Mouse (Mus musculus): ENCODE measurements around the gene Thegl. TPM values are rescaled to one million over a fixed set of nuclear protein-coding genes. Genes with fewer than 3 reads are reported as not detected.
A peak's percentile ranks its signal among the peaks of the same experiment; 100 is the strongest.
"Not testable (repeated sequence)": the region's sequence is repeated elsewhere in the genome, so short reads cannot be mapped to it uniquely, and the experiment has no call there.

Thegl gene
- polyA plus RNA-seq, 1 experiment from 2014 or later = not detected

GRCm38 (mm10) chr5:77085753-77086450 is 70.1 kb downstream of the Thegl start:
- no peaks in the 10 kb centered on the region for H3K4me1 ChIP-seq (replicated peaks)
- no peaks in the 10 kb centered on the region for H3K9me3 ChIP-seq
- H3K4me2 ChIP-seq = no peak overlapping the region
- H3K36me3 ChIP-seq = no peaks in the 10 kb centered on the region
- WGBS = 81% methylated on average over 10 of the region's 10 CpGs
- H3K9ac ChIP-seq (replicated peaks) = no peak overlapping the region
- no peaks in the 10 kb centered on the region for H3K27me3 ChIP-seq
- no peak overlapping the region for H3K27ac ChIP-seq
- H3K4me3 ChIP-seq (replicated peaks) = no peak overlapping the region
- no peak for ATAC-seq (ENCODE audit: insufficient number of reproducible peaks, insufficient read depth, low FRiP score, low TSS enrichment, low read depth)

- H3K36me3 ChIP-seq = no peaks in the 10 kb centered on the region
Measured at GRCm38 (mm10) chr5:77086541-77086940, 70.7 kb downstream of the Thegl start.

GRCm38 (mm10) chr5:77087122-77087521 is 71.3 kb downstream of the Thegl start:
- H3K36me3 ChIP-seq = no peaks in the 10 kb centered on the region
- WGBS = 69% methylated on average over 3 of the region's 3 CpGs
- no peak for ATAC-seq (ENCODE audit: insufficient number of reproducible peaks, insufficient read depth, low FRiP score, low TSS enrichment, low read depth)
- no peak overlapping the region for H3K27ac ChIP-seq
- H3K4me1 ChIP-seq (replicated peaks) = no peaks in the 10 kb centered on the region
- H3K9ac ChIP-seq (replicated peaks) = no peak overlapping the region
- H3K4me2 ChIP-seq = no peak overlapping the region
- H3K27me3 ChIP-seq = peaks cover 2% of the 10 kb centered on the region; the same call in 1 of the 2 replicates
- H3K9me3 ChIP-seq = no peaks in the 10 kb centered on the region
- no peak overlapping the region for H3K4me3 ChIP-seq (replicated peaks)

More at GRCm38 (mm10) chr5:77086541-77086940, 70.7 kb downstream of the Thegl start:
- ATAC-seq (ENCODE audit: insufficient number of reproducible peaks, insufficient read depth, low FRiP score, low TSS enrichment, low read depth) = no peak
- Histone ChIP-seq H3K27me3 (no peaks in the 10 kb centered on the region), H3K9ac (replicated peaks) (no peak overlapping the region), H3K4me1 (replicated peaks) (no peaks in the 10 kb centered on the region), H3K9me3 (no peaks in the 10 kb centered on the region), H3K4me2 (no peak overlapping the region), H3K27ac (no peak overlapping the region), H3K4me3 (replicated peaks) (no peak overlapping the region)
- 91% methylated on average over 7 of the region's 7 CpGs for WGBS

- Histone ChIP-seq H3K9me3 (no peaks in the 10 kb centered on the region), H3K4me3 (replicated peaks) (no peak overlapping the region), H3K4me1 (replicated peaks) (peaks cover 6% of the 10 kb centered on the region; the same call in 1 of the 2 replicates), H3K36me3 (no peaks in the 10 kb centered on the region), H3K9ac (replicated peaks) (no peak overlapping the region), H3K27ac (no peak overlapping the region), H3K27me3 (peaks cover 13% of the 10 kb centered on the region), H3K4me2 (no peak overlapping the region)
- ATAC-seq (ENCODE audit: insufficient number of reproducible peaks, insufficient read depth, low FRiP score, low TSS enrichment, low read depth) = no peak
- WGBS = 60% methylated on average over 1 of the region's 1 CpGs
Measured at GRCm38 (mm10) chr5:77089294-77089693, 73.5 kb downstream of the Thegl start.

- Histone ChIP-seq H3K27me3 (peaks cover 18% of the 10 kb centered on the region), H3K9me3 (no peaks in the 10 kb centered on the region), H3K27ac (no peak overlapping the region), H3K36me3 (no peaks in the 10 kb centered on the region), H3K4me1 (replicated peaks) (peaks cover 9% of the 10 kb centered on the region; the same call in 1 of the 2 replicates), H3K4me3 (replicated peaks) (no peak overlapping the region), H3K4me2 (no peak overlapping the region), H3K9ac (replicated peaks) (no peak overlapping the region)
- 42% methylated on average over 8 of the region's 8 CpGs for WGBS
- ATAC-seq (ENCODE audit: insufficient number of reproducible peaks, insufficient read depth, low FRiP score, low TSS enrichment, low read depth) = no peak
Measured at GRCm38 (mm10) chr5:77089901-77090300, 74.1 kb downstream of the Thegl start.

GRCm38 (mm10) chr5:77090521-77091096 is 74.8 kb downstream of the Thegl start:
- no peaks in the 10 kb centered on the region for H3K36me3 ChIP-seq
- no peak overlapping the region for H3K27ac ChIP-seq
- H3K4me3 ChIP-seq (replicated peaks) = no peak overlapping the region
- peaks cover 19% of the 10 kb centered on the region for H3K27me3 ChIP-seq
- H3K9me3 ChIP-seq = no peaks in the 10 kb centered on the region
- H3K4me1 ChIP-seq (replicated peaks) = peaks cover 9% of the 10 kb centered on the region; the same call in 1 of the 2 replicates
- H3K9ac ChIP-seq (replicated peaks) = no peak overlapping the region
- 65% methylated on average over 5 of the region's 5 CpGs for WGBS
- ATAC-seq (ENCODE audit: insufficient number of reproducible peaks, insufficient read depth, low FRiP score, low TSS enrichment, low read depth) = no peak
- no peak overlapping the region for H3K4me2 ChIP-seq

- 73% methylated on average over 3 of the region's 3 CpGs for WGBS
- peaks cover 29% of the 10 kb centered on the region for H3K27me3 ChIP-seq
- H3K4me1 ChIP-seq (replicated peaks) = peaks cover 11% of the 10 kb centered on the region; the same call in 1 of the 2 replicates
Measured at GRCm38 (mm10) chr5:77091923-77092322, 76.1 kb downstream of the Thegl start.

GRCm38 (mm10) chr5:77092531-77092930 is 76.7 kb downstream of the Thegl start:
- Histone ChIP-seq H3K9ac (replicated peaks) (no peak overlapping the region), H3K4me1 (replicated peaks) (peaks cover 17% of the 10 kb centered on the region; the same call in 1 of the 2 replicates), H3K9me3 (no peaks in the 10 kb centered on the region), H3K27me3 (peaks cover 31% of the 10 kb centered on the region), H3K36me3 (no peaks in the 10 kb centered on the region), H3K4me3 (replicated peaks) (no peak overlapping the region), H3K4me2 (no peak overlapping the region), H3K27ac (no peak overlapping the region)
- no peak for ATAC-seq (ENCODE audit: insufficient number of reproducible peaks, insufficient read depth, low FRiP score, low TSS enrichment, low read depth)
- 84% methylated on average over 5 of the region's 5 CpGs for WGBS

More at GRCm38 (mm10) chr5:77091923-77092322, 76.1 kb downstream of the Thegl start:
- H3K36me3 ChIP-seq = no peaks in the 10 kb centered on the region
- H3K9ac ChIP-seq (replicated peaks) = no peak overlapping the region
- H3K9me3 ChIP-seq = no peaks in the 10 kb centered on the region
- no peak overlapping the region for H3K27ac ChIP-seq
- ATAC-seq (ENCODE audit: insufficient number of reproducible peaks, insufficient read depth, low FRiP score, low TSS enrichment, low read depth) = no peak
- no peak overlapping the region for H3K4me3 ChIP-seq (replicated peaks)
- no peak overlapping the region for H3K4me2 ChIP-seq

- H3K9ac ChIP-seq (replicated peaks) = no peak overlapping the region
- peak overlapping the region; percentile 100 for H3K4me2 ChIP-seq
- no peak for ATAC-seq (ENCODE audit: insufficient number of reproducible peaks, insufficient read depth, low FRiP score, low TSS enrichment, low read depth)
- 42% methylated on average over 8 of the region's 8 CpGs for WGBS
- H3K4me3 ChIP-seq (replicated peaks) = peak overlapping the region; percentile 60
- peaks cover 17% of the 10 kb centered on the region; the same call in 1 of the 2 replicates for H3K4me1 ChIP-seq (replicated peaks)
- H3K36me3 ChIP-seq = no peaks in the 10 kb centered on the region
- H3K27me3 ChIP-seq = peaks cover 31% of the 10 kb centered on the region
- no peaks in the 10 kb centered on the region for H3K9me3 ChIP-seq
- H3K27ac ChIP-seq = no peak overlapping the region
Measured at GRCm38 (mm10) chr5:77093961-77094360, 78.1 kb downstream of the Thegl start.

GRCm38 (mm10) chr5:77094510-77095491 is 79.0 kb downstream of the Thegl start:
- H3K27me3 ChIP-seq = peaks cover 31% of the 10 kb centered on the region
- WGBS = 1% methylated on average over 67 of the region's 69 CpGs

GRCm38 (mm10) chr5:77096194-77096593 is 80.4 kb downstream of the Thegl start:
- Histone ChIP-seq H3K27me3 (peaks cover 31% of the 10 kb centered on the region), H3K4me1 (replicated peaks) (peaks cover 17% of the 10 kb centered on the region; the same call in 1 of the 2 replicates)
- H3K9me3 ChIP-seq; H3K4me2 ChIP-seq; H3K4me3 ChIP-seq (replicated peaks); H3K9ac ChIP-seq (replicated peaks); H3K36me3 ChIP-seq; H3K27ac ChIP-seq; ATAC-seq (ENCODE audit: insufficient number of reproducible peaks, insufficient read depth, low FRiP score, low TSS enrichment, low read depth): not testable (repeated sequence)
- 92% methylated on average over 3 of the region's 3 CpGs for WGBS

More at GRCm38 (mm10) chr5:77094510-77095491, 79.0 kb downstream of the Thegl start:
- Histone ChIP-seq H3K4me3 (replicated peaks) (peak overlapping the region; percentile 60), H3K27ac (no peak overlapping the region), H3K36me3 (no peaks in the 10 kb centered on the region), H3K9me3 (no peaks in the 10 kb centered on the region), H3K4me1 (replicated peaks) (peaks cover 17% of the 10 kb centered on the region; the same call in 1 of the 2 replicates), H3K9ac (replicated peaks) (peak overlapping the region; percentile 64), H3K4me2 (peak overlapping the region; percentile 100)
- peak; percentile 61 for ATAC-seq (ENCODE audit: insufficient number of reproducible peaks, insufficient read depth, low FRiP score, low TSS enrichment, low read depth)

Measured in limb, embryonic 12.5 days (tissue).